Mouse (Mus musculus) embryonic facial prominence, embryonic 12.5 days (tissue): Measurements from ENCODE around the gene Hist1h1e. TPM values are rescaled to one million over a fixed set of nuclear protein-coding genes. Genes with fewer than 3 reads are reported as not detected.

ENCODE experiments used
- microRNA-seq: library from miRNA; unstranded; fragments of <30 nt; microRNA quantifications from one replicate; pipeline ENCODE4, GENCODE M21; 2017
- polyA plus RNA-seq: library from polyadenylated mRNA; unstranded; fragments of >200 nt; fragmentation: Nextera tagmentation; extraction: Ambion mirVana; gene quantifications from 2 replicates; pipeline ENCODE4 v1.2.1, GENCODE M21; 2016

Hist1h1e gene
- polyA plus RNA-seq, 1 experiment from 2014 or later, result 22.6 TPM

Small RNAs within 50 kb of the gene (microRNA-seq; reads per million reads assigned to microRNA genes)
- gene Gm44359 (not detected), gene Gm44394 (not detected)

Other genes with a start within 250 kb of the Hist1h1e start
- gene Abt1, start 198.7 kb downstream of the Hist1h1e start, polyA plus RNA-seq, result 12.9 and 13.9 TPM in 2 replicates
- 0.10 and 0.20 TPM in 2 replicates for gene Btn1a1, start 156.7 kb downstream of the Hist1h1e start, polyA plus RNA-seq
- gene Btn2a2, start 133.7 kb downstream of the Hist1h1e start, polyA plus RNA-seq, result 1.6 TPM in 2 replicates
- gene Hist1h4h, start 91.5 kb downstream of the Hist1h1e start, polyA plus RNA-seq, result 6.2 and 6.8 TPM in 2 replicates
- gene Hist1h2af, start 88.7 kb downstream of the Hist1h1e start, polyA plus RNA-seq, result 10.7 and 15.5 TPM in 2 replicates
- gene Hist1h3g, start 87.1 kb downstream of the Hist1h1e start, polyA plus RNA-seq, result 7.8 and 11.8 TPM in 2 replicates
- gene Hist1h2bh, start 79.2 kb downstream of the Hist1h1e start, polyA plus RNA-seq, result 1.3 and 1.5 TPM in 2 replicates
- 1.3 and 2.3 TPM in 2 replicates for gene Hist1h3f, start 78.5 kb downstream of the Hist1h1e start, polyA plus RNA-seq
- gene Hist1h4f, start 70.9 kb downstream of the Hist1h1e start, polyA plus RNA-seq, result 2.1 and 2.4 TPM in 2 replicates
- gene Hist1h1d, start 69.3 kb downstream of the Hist1h1e start, polyA plus RNA-seq, result 0.64 and 0.75 TPM in 2 replicates
- gene Hist1h3e, start 60.2 kb downstream of the Hist1h1e start, polyA plus RNA-seq, result 9.5 and 9.6 TPM in 2 replicates
- gene Hist1h2ae, start 51.3 kb downstream of the Hist1h1e start, polyA plus RNA-seq, result 139 and 153 TPM in 2 replicates
- gene Hist1h2bg, start 51.2 kb downstream of the Hist1h1e start, polyA plus RNA-seq, result 11.4 and 15.7 TPM in 2 replicates
- 10.7 and 11.9 TPM in 2 replicates for gene Hist1h2bf, start 48.4 kb downstream of the Hist1h1e start, polyA plus RNA-seq
- gene Hist1h2ad, start 48.2 kb downstream of the Hist1h1e start, polyA plus RNA-seq, result 2.0 and 3.6 TPM in 2 replicates
- gene Hist1h3d, start 46.8 kb downstream of the Hist1h1e start, polyA plus RNA-seq, result 5.5 and 7.0 TPM in 2 replicates
- gene Hist1h4d, start 41.0 kb downstream of the Hist1h1e start, polyA plus RNA-seq, result 123 and 126 TPM in 2 replicates
- 3.3 and 3.6 TPM in 2 replicates for gene Hist1h2be, start 1.4 kb downstream of the Hist1h1e start, polyA plus RNA-seq
- 1.3 TPM in 2 replicates for gene Hist1h2ac, start 61.4 kb upstream of the Hist1h1e start, polyA plus RNA-seq
- 35.4 and 35.6 TPM in 2 replicates for gene Hist1h2bc, start 61.6 kb upstream of the Hist1h1e start, polyA plus RNA-seq
- 0.24 and 0.25 TPM in 2 replicates for gene Hist1h1t, start 73.3 kb upstream of the Hist1h1e start, polyA plus RNA-seq
- gene Hist1h4c, start 75.9 kb upstream of the Hist1h1e start, polyA plus RNA-seq, result 10.5 and 13.6 TPM in 2 replicates
- 3.2 and 3.5 TPM in 2 replicates for gene Hfe, start 88.3 kb upstream of the Hist1h1e start, polyA plus RNA-seq
- 20.5 and 22.8 TPM in 2 replicates for gene Hist1h1c, start 116.2 kb upstream of the Hist1h1e start, polyA plus RNA-seq
- gene Hist1h3c, start 123.0 kb upstream of the Hist1h1e start, polyA plus RNA-seq, result 19.2 and 19.3 TPM in 2 replicates
- gene Hist1h2bb, start 124.2 kb upstream of the Hist1h1e start, polyA plus RNA-seq, result 3.6 and 5.0 TPM in 2 replicates
- gene Hist1h2ab, start 128.6 kb upstream of the Hist1h1e start, polyA plus RNA-seq, result 58.7 and 62.9 TPM in 2 replicates
- gene Hist1h3b, start 129.7 kb upstream of the Hist1h1e start, polyA plus RNA-seq, result 14.0 and 23.7 TPM in 2 replicates
- gene Hist1h4b, start 134.5 kb upstream of the Hist1h1e start, polyA plus RNA-seq, result 9.4 and 11.5 TPM in 2 replicates
- gene Hist1h4a, start 138.7 kb upstream of the Hist1h1e start, polyA plus RNA-seq, result 1.1 and 1.2 TPM in 2 replicates
- gene Hist1h3a, start 139.8 kb upstream of the Hist1h1e start, polyA plus RNA-seq, result 7.8 and 9.6 TPM in 2 replicates
- 4.0 and 5.8 TPM in 2 replicates for gene Hist1h1a, start 141.1 kb upstream of the Hist1h1e start, polyA plus RNA-seq
- gene Trim38, start 147.4 kb upstream of the Hist1h1e start, polyA plus RNA-seq, result 0.10 TPM in 1 of 2 replicates, not detected in the other
- gene Slc17a2, start 184.4 kb upstream of the Hist1h1e start, polyA plus RNA-seq, result not detected in 2 replicates
- gene Slc17a3, start 216.9 kb upstream of the Hist1h1e start, polyA plus RNA-seq, result not detected in 2 replicates
- gene Slc17a1, start 245.2 kb upstream of the Hist1h1e start, polyA plus RNA-seq, result not detected in 2 replicates